Mouse (Mus musculus) small intestine, adult 2 months (tissue): Measurements from ENCODE around the gene Elf3.

Experiments
- CTCF ChIP-seq: fragments of 200-500 bp; IDR thresholded peaks from 2 replicates; pipeline ENCODE4 v1.5.1; 2012; ENCODE audit warnings: low read depth, mild to moderate bottlenecking, control low read depth, inconsistent platforms, low read length, moderate library complexity, mixed read lengths; ENCODE audit not compliant: insufficient replicate concordance, insufficient read length; ENCODE audit errors: extremely low read depth
- POLR2A ChIP-seq: fragments of 200-500 bp; IDR thresholded peaks from 2 replicates; pipeline ENCODE4 v1.6.1; 2012; ENCODE audit warnings: low read depth, mild to moderate bottlenecking, control low read depth, inconsistent platforms, low read length, moderate library complexity

DNA sequence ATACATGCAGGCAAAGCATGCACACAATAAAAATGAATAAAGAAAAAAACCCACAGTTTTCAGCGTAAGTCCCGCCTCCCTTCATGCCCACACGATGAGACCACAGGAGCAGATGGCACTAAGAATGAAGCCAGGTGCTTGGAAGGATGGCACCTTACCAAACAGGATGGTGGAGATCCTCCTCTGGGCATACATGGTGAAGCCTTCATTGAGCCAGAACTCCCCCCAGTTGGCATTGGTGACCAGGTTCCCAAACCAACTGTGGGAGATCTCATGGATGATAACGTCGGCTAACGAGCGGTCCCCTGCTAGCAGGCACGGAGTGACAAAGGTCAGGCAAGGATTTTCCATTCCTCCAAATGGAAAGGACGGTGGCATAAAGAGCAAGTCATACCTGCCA lies 13.0 kb upstream of the Elf3 start:
- no peak for TF ChIP-seq CTCF
- no peak for TF ChIP-seq POLR2A
